Mouse (Mus musculus): ENCODE data around the gene Cmip.

Cmip gene

DNA sequence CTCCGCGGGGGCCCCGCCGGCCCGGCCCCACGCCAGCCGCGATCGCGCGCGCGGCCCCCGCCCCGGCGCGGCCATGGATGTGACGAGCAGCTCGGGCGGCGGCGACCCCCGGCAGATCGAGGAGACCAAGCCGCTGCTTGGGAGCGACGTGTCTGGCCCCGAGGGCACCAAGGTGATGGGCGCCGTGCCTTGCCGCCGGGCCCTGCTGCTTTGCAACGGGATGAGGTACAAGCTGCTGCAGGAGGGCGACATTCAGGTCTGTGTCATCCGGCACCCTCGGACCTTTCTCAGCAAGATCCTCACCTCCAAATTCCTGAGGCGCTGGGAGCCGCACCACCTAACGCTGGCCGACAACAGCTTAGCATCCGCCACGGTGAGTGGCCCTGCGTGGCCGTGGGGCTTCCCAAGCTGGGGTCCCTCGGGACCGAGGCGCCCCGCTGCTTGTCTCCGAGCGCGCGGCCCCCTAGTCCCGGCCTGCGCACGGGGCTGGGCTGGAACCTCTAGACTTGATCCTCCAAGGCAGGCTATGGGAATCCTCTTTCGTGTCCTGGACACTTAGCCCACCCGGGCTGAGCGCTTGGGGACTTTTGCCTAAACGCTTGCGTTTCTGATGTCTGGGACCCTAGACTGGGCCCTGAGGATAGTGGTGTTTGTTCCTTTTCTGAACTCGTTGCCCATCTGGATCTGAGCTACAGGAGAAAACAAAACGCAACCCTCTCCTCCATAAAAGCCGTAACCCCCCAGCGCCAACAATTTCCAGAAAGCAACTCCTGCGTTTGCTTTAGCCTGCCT is at the start of gene Cmip:
TSS of gene Cmip (plus strand) at position 36 of the 792 bp plus-strand sequence.
- DNase-seq, result peak; percentile 47

DNA sequence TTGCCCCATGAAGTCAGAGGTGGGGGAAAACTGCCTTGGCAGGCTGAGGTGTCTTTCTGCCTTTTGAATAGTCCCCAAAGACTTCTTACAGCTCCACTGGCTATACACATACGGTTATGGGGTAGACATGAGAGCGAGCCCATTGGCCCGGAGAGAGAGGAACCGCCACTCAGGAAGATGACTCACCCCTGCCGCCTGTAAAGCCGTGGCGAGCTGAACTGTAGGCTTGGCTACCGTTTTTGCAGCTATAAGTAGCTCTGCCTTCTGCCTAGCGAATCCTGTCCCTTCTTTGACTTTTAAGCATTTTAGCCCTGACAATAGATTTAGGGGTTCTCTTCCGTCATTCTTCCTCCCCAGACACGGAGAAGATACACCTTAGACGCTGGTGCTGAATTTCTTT is 47.7 kb upstream of the Cmip start:
- DNase-seq, result no peak

DNA sequence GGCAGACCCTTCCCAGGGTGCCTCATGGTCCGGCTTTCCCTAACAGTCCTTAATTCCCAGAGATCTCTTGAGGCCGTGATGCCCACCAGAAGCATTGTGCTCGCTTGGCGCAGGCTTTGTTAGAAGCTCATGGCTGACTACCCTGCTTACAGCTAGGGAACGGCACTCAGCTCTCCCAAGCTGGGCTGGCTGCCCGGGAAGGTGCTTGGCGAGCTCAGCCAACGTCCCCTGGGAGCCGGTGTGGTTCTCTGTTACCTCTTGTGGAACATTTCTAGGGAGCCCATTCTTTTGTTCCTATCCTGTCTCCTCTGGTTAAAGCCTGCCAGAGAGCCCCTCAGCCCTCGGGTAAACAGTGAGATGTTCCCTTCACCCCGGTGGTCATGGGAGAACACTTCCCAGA is 44.8 kb upstream of the Cmip start:
- DNase-seq, result no peak

DNA sequence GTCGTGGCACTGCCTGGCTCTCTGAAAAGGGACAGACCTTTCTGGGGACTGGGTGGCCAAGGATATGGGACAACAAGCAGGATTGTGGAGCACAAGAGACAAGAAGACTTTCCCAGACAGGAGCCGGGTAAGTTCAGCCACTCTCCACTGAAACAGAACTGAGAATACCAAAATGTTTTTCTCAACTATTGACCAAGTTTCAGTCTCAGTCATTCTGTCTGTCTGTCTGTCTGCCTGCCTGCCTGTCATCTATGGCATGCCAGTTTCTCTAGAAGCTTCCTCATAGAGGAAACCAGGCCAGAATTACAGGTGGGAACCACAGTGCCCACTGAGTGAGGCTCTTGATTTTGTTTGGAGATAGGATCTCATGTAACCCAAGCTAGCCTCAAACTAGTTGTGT is 39.1 kb upstream of the Cmip start:
- DNase-seq, result no peak

DNA sequence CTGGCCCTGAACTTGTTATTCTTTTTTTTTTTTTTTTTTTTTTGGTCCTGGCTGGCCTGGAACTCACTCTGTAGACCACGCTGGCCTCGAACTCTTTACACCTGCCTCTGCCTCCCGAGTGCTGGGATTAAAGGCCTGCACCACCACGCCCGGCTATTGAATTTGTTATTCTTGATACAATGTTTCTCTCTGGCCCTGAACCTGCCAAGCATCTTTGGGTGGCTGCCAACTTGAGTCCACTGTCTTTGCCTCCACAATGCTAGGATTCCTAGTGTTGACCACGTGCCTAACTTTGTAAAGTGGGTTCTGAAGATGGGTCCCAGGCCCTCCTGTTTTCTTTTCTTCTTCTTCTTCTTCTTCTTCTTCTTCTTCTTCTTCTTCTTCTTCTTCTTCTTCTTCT is 34.5 kb upstream of the Cmip start:
- DNase-seq, result no peak

DNA sequence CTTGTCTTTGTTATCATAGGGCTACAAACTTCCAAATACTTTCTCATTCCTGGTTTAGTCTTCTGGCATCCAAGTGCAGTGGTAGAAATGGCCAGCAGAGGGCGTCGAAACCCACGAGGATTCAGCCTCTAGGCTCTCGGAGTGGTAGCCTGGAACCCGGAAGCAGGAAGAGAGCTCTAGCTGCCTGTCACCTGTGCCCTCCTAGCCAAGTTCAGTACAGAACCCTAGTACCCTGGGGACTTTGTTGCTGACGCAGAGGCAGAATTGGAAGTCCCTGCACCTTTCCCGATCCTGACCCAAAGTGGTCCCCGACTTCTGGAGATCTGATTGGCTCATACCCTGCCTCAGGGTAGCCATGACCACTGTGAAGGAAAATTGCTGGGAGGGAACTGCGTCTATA is 32.2 kb upstream of the Cmip start:
- DNase-seq, result peak; percentile 79

DNA sequence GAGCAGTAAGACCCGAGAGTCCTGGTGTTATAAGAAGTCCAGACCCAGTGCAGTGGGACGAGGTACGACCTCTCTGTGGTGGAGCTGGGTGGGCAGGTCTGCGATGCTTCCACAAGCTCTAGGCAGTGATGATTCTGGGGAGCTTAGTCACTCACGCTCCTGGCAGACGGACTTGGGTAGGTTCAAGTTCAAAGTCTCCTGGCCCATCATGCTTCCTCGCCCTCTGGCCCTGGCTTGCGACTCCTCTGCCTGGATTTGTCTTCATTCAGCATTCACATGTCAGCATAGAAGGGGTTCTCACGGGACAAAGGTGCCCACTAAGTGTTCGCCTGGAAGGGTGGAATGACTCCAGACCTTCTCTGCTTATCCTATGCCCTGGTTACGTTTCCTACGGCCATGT is 30.6 kb upstream of the Cmip start:
- peak; percentile 64 for DNase-seq

DNA sequence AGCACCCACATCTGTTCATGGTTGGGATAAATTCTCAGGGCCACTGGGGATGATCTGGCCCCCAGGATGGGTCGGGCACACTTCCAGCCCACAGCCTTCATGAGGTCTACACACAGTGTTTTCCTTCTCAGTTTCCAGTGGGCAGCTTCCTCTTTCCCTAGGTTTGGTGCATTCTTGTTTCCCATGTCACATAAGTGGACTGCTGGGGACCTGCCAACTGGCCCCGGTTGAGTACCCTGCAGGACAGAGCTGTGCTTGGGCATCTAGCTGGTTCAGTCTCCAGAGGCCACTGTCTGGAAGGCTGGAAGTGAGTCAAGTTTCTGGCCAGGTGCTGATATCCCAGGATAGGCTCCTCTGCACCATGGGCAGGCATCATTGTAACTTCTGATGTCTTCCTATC is 29.5 kb upstream of the Cmip start:
- DNase-seq, result no peak

DNA sequence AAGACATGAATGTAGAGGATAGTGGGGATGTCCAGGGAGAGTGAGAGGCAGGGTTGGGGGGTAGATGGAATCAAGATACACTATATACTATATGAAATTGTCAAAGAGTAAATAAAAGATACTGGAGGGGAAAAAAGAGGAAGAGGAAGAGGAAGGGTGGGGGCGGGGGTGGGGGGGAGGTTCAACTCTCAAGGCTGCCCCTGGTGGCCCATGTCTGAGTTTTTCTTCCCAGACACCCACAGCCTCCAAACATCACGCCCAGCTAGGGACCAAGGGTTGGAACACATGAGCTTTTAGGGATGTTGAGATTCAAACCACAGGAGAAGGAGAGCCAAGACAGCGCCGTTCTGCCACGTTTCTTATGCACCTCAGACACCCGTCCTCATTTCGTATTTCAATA is 23.7 kb upstream of the Cmip start:
- no peak for DNase-seq

DNA sequence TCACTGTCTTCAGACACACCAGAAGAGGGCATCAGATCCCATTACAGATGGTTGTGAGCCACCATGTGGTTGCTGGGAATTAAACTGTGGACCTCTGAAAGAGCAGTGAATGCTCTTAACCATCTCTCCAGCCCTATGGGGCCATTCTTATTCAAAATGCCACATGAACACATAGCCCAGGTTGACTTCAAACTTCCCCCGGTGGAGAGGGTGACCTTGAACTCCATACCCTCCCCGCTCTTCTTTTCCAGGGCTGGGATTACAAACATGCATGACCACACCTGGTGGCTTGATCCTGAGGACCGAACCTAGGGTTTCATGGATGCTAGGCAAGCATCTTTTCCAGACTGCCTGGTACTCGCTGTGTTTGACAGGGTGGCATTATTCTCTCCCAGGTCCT is 20.3 kb upstream of the Cmip start:
- DNase-seq, result no peak

DNA sequence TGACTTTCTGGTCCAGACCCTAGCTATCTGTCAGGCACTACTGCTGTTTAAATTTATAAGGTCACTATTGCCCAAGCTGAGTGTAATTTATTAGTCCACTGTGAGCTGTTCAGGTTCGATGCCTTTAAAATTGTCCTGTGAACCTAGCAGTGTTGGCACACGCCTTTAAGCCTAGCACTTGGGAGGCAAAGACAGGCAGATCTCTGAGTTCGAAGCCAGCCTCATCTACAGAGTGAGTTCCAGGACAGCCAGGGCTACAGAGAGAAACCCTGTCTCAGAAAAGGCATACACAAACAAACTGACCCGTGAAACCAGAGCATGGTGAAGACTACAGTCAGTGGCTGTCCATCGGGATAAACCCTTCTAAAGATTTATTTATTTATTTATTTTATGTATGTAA is 16.5 kb upstream of the Cmip start:
- DNase-seq, result no peak

DNA sequence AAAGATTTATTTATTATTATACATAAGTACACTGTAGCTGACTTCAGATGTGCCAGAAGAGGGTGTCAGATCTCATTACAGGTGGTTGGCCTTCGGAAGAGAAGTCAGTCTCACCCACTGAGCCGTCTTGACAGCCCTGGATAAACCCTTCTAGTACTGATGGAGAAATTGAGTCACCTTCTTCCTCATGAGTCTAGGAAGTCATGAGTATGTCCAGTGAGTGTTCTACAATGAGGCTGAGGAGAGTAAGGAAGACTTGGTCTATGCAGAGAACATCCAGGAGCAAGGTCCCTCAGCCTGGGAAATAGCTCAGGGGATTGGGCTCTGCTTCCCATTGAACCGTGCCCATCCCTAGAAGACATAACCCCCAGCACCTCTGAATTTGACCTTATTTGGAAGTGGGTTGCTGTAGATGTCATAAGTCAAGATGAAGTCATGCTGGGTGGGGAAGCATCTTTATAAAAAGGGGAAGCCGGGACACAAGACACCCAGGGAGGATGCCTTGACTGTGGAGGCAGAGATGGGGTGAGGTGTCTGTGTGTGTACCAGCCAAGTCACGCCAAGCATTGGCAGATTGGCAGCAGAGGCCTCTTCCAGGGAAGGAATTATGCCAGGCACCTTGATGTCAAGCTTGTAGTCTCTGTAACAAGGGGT is 15.9 kb upstream of the Cmip start:
- DNase-seq, result no peak

DNA sequence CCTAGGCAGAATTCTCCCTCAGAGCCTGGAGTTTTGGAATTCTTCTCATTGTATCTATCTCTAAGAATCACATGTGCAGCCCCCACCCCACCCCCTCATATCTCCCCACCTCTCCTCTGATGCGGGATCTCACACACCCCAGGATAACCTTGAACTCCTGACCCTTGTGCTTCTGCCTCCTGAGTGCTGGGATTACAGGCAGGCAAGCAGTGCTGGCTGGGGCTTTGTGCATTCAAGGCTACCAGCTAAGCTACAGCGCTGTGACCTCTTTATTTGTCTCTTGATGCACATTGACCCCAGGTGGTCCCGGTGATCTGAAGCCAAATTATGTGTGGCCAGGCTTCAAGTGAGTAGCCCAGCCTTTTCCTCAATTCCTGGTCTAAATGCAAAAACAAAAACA is 15.0 kb upstream of the Cmip start:
- DNase-seq, result no peak

DNA sequence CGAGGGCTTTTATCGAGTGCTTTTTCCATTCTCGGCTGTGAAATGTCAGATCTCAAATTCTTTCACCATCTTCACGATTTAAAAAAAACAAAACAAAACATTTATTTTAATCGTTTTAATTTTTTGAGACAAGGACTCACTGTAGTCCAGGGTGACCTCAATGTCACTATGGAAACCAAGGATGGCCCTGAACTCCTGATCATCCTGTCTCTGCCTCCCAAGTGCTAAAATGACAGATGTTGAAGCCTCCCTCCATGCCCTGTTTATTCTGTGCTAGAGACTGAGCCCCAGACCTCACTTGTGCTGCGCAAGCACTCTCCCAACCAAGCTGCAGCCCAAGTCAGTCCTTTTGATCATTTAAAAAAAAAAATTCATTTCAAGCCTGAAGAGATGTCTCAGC is 14.6 kb upstream of the Cmip start:
- no peak for DNase-seq

DNA sequence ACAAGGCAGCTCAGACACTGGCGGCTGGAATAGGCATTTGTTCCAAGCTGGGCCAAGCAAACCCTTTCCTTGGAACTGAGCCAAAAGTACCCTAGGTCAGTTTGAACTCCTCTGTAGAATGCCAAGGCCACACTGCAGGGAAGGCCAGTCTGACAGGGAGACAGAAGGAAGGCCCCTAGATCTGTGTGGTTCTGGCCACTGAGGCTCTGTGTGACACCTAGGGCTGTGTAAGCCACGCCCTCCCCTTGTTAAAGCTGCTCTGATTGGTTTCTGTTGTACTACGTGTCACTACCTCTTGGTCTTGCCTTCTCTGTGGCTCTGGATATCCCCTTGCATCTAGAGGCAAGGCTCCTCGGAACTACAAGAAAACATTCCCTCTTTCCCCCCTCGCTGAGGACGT is 12.3 kb upstream of the Cmip start:
- DNase-seq, result no peak

DNA sequence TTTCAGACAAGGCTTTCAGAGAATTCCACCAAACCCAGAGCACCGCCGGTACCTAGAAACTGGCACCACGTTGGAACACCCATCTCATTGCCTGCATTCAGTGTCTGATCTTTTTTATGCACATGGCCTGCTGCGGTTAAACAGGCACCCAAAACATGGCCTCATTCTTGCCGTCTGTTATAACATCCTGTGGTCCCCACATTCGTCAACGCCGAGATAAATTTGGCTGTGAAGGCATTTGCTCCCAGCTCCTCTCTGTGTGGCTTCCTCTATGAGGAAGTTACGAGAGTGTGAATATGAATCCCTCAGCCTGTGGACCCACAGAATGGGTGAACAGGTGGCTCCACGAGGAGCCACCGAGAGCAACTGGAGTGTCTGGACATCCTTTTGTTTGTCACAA is 8.5 kb upstream of the Cmip start:
- no peak for DNase-seq

DNA sequence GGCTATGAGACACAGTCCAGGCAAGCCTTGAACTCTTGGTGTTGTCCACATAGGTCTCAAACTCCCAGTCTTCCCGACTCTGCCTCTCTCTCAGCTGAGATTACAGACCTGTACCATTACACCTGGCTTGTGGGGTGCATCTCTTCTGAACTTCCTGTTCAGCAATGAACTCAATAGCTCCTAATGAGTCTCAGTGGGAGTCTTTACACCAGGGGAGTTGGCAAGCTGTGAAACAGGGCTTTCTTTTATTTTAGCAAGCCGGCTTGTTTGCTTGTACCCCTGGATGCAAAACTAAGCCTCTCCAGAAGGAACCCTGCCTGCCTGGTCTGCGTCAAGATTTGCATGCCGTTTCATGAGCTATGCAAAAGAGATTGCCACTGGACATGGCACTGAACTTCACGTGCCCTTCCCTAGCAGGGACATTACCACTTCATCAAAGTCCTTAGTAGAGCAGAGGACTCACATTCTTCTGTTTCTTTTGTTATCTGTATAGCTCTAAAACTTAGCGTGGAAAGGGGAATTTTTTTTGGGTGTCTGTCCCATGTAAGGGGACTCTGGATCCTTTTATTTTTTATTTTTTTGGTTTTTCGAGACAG is 5.7 kb upstream of the Cmip start:
- no peak for DNase-seq

DNA sequence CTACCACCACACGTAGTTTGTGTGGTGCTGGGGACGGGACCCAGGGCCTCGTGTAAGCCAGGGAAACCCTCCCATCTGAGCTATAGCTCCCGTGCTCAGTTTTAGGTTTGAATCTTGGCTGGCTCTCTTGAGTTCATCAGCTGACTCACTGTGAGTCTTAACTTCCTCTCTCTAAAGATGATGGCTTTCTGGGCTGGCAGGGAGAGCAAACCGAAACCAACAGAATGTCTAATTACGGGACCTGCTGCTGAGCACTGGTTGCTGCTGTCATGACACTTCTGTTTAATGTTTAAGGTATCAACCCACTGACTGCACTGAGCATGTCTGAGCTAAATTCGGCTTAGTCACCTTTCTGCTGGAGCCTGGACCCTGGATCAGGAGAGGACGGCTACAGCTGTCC is 4.2 kb upstream of the Cmip start:
- DNase-seq, result no peak

DNA sequence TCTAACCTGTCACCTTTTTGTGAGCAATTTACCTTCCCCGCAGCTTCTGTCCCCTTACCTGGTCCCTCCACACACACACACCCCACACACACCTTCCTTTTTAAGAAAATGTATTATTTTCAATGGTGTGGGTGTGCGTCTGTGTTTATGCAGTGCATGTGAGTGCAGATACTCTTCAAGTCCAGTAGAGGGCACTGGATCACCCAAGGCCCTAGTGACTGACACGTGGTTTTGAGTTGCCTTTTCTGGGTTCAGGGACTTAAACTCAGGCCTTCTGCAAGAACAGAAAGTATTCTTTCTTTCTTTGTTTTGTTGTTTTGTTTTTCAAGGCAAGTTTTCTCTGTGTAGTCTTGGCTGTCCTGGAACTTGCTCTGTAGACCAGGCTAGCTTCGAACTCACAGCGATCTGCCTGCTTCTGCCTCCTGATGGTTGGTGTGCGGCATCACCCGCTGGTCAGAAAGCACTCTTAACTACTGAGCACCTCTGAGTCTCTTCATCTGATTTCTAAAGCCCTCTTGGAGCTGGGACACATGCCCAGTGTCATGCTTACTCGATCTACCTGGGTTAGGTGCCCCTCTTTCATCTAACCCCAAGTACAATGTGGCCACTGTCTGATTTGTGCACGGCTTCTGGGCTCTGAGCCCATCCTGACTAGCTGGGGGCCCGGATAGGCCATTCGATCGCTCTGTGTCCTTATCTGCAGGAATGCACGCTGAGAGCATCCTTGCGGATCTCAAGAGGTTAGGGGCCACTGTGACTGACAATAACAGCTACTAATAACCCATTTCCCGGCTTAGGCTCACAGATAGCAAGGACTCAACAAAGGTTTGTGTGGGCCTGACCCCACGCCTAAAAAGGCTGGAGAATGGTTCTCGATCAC is 3.2 kb upstream of the Cmip start:
- DNase-seq, result no peak

DNA sequence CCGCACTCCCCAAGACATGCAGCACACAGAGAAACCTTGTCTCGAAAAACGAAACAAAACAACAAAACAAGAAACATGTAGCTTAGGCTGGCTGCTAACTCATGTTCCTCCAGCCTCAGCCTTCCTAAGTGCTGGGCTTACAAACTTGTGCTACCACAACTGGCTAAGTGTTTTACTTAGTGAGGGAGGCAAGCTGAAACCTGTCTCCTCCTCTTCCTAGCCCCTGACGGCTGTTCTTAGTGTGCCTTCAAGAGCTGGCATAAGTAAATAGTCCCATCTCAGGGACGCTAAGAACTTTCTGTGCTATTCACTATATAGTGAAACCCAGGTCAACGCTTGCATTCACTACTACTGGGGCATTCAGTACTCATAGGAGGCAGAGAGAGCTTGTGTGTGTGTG is 2.4 kb upstream of the Cmip start:
- no peak for DNase-seq

DNA sequence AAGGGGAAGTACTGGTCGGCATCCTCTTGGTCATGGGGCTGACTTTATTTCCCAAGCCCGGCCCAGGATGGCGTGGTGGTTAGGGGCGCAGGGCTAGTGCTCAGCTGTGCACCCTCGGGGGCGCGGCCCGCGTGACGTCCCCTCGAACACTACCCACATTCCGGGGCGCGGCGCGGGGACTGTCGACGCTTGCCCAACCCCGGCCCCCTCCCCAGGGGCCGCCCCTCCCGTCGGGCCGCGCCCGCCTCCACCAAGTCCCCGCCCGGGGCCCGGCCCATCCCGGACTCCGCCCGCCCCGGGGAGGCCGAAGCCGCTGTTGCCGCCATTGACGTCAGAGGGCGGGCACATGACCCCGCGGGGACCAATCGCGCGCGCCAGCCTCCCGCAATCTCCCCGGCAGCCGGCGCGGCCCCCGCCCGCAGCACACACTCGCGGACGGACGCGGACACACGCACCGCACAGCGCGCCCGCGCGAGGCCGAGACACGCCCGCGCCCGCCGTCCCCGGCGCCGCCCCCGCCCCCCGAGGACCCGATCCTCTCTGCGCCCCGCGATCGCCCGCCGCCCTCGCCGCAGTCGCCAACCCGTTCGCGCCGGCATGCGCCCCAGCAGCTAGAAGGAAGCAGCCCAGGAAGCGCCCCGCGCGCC is 449 bp upstream of the Cmip start:
- DNase-seq, result peak; percentile 93

DNA sequence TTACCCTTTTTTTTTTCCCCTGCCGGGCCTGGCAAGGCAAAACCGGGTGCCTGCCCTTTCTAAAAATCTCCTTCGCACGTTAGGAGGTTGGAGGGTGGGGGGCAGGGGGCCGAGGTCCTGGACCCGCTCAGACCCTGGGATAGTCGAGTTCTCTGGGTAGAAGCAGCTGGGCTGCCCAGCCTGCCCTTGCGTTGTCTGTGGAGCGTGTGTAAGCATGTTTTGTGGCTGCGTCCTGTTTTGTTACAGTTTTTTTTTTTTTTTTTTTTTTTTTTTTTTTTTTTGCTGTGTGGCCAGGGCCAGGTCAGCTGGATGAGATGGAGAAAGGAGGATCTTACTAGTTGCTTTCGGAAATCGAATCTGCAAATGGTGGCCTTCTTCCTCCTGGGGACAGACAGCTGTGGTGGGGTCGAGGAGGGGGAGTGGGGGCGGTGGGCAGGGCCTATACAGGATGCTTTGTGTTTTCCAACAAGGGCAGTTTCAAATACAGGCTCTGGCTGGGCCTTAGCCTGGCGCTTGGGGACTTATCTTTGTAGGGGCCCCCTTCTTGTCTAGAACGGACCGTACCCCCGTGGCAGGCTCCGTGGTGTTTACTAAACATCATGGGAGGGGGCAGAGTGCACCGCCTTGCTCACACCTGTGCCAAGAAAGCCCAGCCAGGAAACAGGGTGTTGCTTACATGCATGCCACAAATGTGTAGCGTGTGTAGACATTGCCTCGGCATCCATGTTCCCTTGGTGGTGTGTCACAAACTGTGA is 1.1 kb downstream of the Cmip start:
- DNase-seq, result peak; percentile 57
